Comparison of ENCODE assay signal across 8 mouse cellular contexts in the genomic region with DNA sequence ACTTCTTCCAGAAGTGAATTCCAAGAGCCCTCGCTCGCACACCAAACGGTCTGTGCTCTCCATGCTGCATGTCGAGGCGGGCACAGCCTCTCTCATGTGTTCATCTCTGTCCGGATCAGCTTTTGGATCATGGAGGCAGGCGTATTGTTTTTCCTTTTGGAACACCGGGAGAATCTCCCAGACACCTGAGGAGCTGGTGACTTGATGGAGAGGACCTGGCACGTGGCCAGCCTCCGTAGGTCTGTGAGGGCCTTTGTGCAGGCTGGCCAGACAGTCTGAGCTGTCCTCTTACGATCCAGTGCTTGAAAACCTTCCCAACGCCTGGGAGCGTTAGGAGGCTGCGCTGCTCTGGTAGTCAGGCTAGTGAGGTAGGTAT. TPM values are rescaled to one million over a fixed set of nuclear protein-coding genes. Genes with fewer than 3 reads are reported as not detected.
DNase-seq lines count a peak whose midpoint lies in the region; ATAC-seq and TF ChIP-seq lines count a peak whose summit lies in the region.

No protein-coding gene starts in this region.

- ATAC-seq in heart, embryonic 14.5 days (ENCODE audit: insufficient number of reproducible peaks, insufficient read depth, low FRiP score, low read depth), result peak; percentile 7; the same call in 1 of the 2 replicates
- peak; percentile 56 for ATAC-seq in erythroid progenitor cell, adult 5-6 weeks (replicated peaks; ENCODE audit: low FRiP score, poor library complexity, severe bottlenecking)
- peak; percentile 24 for ATAC-seq in limb, embryonic 14.5 days (ENCODE audit: low FRiP score, low read depth)

- peaks cover 18% of the 10 kb centered on the region for H3K36me3 ChIP-seq in heart, embryonic 14.5 days (ENCODE audit: control insufficient read depth, insufficient read depth, low read length)
- peaks cover 26% of the 10 kb centered on the region for H3K36me3 ChIP-seq in ES-E14 (ENCODE audit: control insufficient read depth, insufficient read depth, low read length, poor library complexity, severe bottlenecking)
- peaks cover 14% of the 10 kb centered on the region for H3K36me3 ChIP-seq in limb, embryonic 14.5 days (ENCODE audit: control insufficient read depth, insufficient read depth, low read length)

- no peak for DNase-seq in heart, adult 9 months (ENCODE audit: low spot score in 2 of 2)
- no peak for DNase-seq in ES-E14 (ENCODE audit: low read depth, low spot score)
- no peak for DNase-seq in limb, embryonic 14.5 days (ENCODE audit: low spot score)
- peak; percentile 48 for DNase-seq in right cerebral cortex, postnatal 14 days
- DNase-seq in embryo, embryonic 9.5 days (ENCODE audit: extremely low spot score), result no peak
- DNase-seq in urinary bladder, postnatal 25 days (ENCODE audit: low spot score), result no peak

- in situ Hi-C loops in ES-E14 (cut with MboI; ENCODE audit: low sequenced_read_pairs in 2 of 2, unreplicated experiment in 2 of 2), result no loop called here

- H3K27me3 ChIP-seq in heart, embryonic 14.5 days (ENCODE audit: control insufficient read depth, insufficient read depth, low read length), result peaks cover 21% of the 10 kb centered on the region
- peaks cover 15% of the 10 kb centered on the region for H3K27me3 ChIP-seq in limb, embryonic 14.5 days (ENCODE audit: control insufficient read depth, insufficient read depth, low read length)

- H3K4me2 ChIP-seq in heart, embryonic 14.5 days (ENCODE audit: low read length), result peak overlapping the region; percentile 95
- H3K4me2 ChIP-seq in limb, embryonic 14.5 days (replicated peaks; ENCODE audit: low read depth, low read length, severe bottlenecking), result peak overlapping the region; percentile 73

- H3K4me1 ChIP-seq in heart, embryonic 14.5 days (ENCODE audit: control insufficient read depth in 2 of 2, insufficient read depth in 2 of 2, low read length in 2 of 2), result peaks cover 13 to 20% of the 10 kb centered on the region in 2 experiments
- peaks cover 2 to 24% of the 10 kb centered on the region in 2 experiments; a peak in 3 of 4 replicates for H3K4me1 ChIP-seq in ES-E14 (ENCODE audit: control insufficient read depth in 2 of 2, insufficient read depth in 2 of 2, low read length in 2 of 2, poor library complexity in 1 of 2)
- peaks cover 7% of the 10 kb centered on the region for H3K4me1 ChIP-seq in limb, embryonic 14.5 days (ENCODE audit: control insufficient read depth, insufficient read depth, low read length)

- peak overlapping the region; percentile 84 to 99 for H3K4me3 ChIP-seq in heart, embryonic 14.5 days (ENCODE audit: control insufficient read depth in 1 of 2, insufficient read depth in 1 of 2, low read depth in 1 of 2, low read length in 2 of 2)
- peak overlapping the region; percentile 81 to 90 for H3K4me3 ChIP-seq in ES-E14 (ENCODE audit: insufficient read depth in 1 of 2, low read depth in 1 of 2, low read length in 2 of 2, poor library complexity in 1 of 2, severe bottlenecking in 1 of 2)
- peak overlapping the region; percentile 75 for H3K4me3 ChIP-seq in limb, embryonic 14.5 days (replicated peaks; ENCODE audit: low read length)

- WGBS in heart, embryonic 14.5 days, result under 1% methylated on average over 14 of the region's 14 CpGs
- WGBS in limb, embryonic 14.5 days, result under 1% methylated on average over 14 of the region's 14 CpGs

- no peaks in the 10 kb centered on the region for H3K9me3 ChIP-seq in heart, embryonic 14.5 days (ENCODE audit: control insufficient read depth, low read length)
- H3K9me3 ChIP-seq in ES-E14 (ENCODE audit: control insufficient read depth, insufficient read depth, low read depth, low read length), result no peaks in the 10 kb centered on the region
- H3K9me3 ChIP-seq in limb, embryonic 14.5 days (ENCODE audit: control insufficient read depth, low read length), result no peaks in the 10 kb centered on the region

- H3K9ac ChIP-seq in heart, embryonic 14.5 days (ENCODE audit: low read length), result peak overlapping the region; percentile 96
- H3K9ac ChIP-seq in ES-E14 (ENCODE audit: insufficient read depth, low read depth, low read length, poor library complexity, severe bottlenecking), result peak overlapping the region; percentile 94
- peak overlapping the region; percentile 83 for H3K9ac ChIP-seq in limb, embryonic 14.5 days (ENCODE audit: low read depth, low read length, severe bottlenecking)

- peak overlapping the region; percentile 87 to 90 for H3K27ac ChIP-seq in heart, embryonic 14.5 days (replicated peaks in 1 of 2; ENCODE audit: control insufficient read depth in 1 of 2, insufficient read depth in 1 of 2, low read depth in 2 of 2, low read length in 2 of 2)
- H3K27ac ChIP-seq in ES-E14 (ENCODE audit: insufficient read depth, low read depth, low read length, poor library complexity, severe bottlenecking), result peak overlapping the region; percentile 34; the same call in 1 of the 2 replicates
- peak overlapping the region; percentile 67 for H3K27ac ChIP-seq in limb, embryonic 14.5 days (replicated peaks; ENCODE audit: low read depth, low read length)

- no peak for TF ChIP-seq POLR2A in limb, embryonic 14.5 days (IDR thresholded peaks at IDR 0.05; ENCODE audit: borderline replicate concordance, extremely low read depth, insufficient read depth, insufficient read length)

TF ChIP-seq in ES-E14, 5 proteins besides CTCF, POLR2A, EP300 and RAD21:
- no peak for TF ChIP-seq HCFC1 (IDR thresholded peaks at IDR 0.05; ENCODE audit: borderline replicate concordance, insufficient read depth, low read length)
- TF ChIP-seq CHD2 (IDR thresholded peaks at IDR 0.05; ENCODE audit: low read depth, low read length), result no peak
- no peak for TF ChIP-seq ZNF384 (IDR thresholded peaks at IDR 0.05; ENCODE audit: low read depth, low read length)
- TF ChIP-seq MAFK (IDR thresholded peaks at IDR 0.05; ENCODE audit: insufficient read depth, low read depth, low read length), result no peak
- no peak for TF ChIP-seq ZC3H11A (IDR thresholded peaks at IDR 0.05; ENCODE audit: borderline replicate concordance, low read depth, low read length)

RNA-seq across cellular contexts. Expression of a gene that starts 5.9 kb away (rescaled TPM):
- 25.4 and 25.5 TPM in 2 replicates for polyA plus RNA-seq in heart, embryonic 14.5 days (2014; fragmentation: Nextera tagmentation; extraction: Ambion mirVana)
- 97.9 and 111 TPM in 2 replicates for total RNA-seq in ES-E14 (2012; rRNA removed)
- 0.84 and 12.3 TPM in 2 replicates for total RNA-seq in erythroid progenitor cell, adult 5-6 weeks (2015; ENCODE audit: low replicate concordance)
- total RNA-seq in erythroid progenitor cell, adult 5-6 weeks (2017; ENCODE audit: low replicate concordance), result 8.5 and 9.9 TPM in 2 replicates
- 55.0 and 68.0 TPM in 2 replicates for polyA plus RNA-seq in limb, embryonic 14.5 days (2012; rRNA removed)
- polyA plus RNA-seq in limb, embryonic 14.5 days (2014; fragmentation: Nextera tagmentation; extraction: Ambion mirVana), result 70.4 and 73.9 TPM in 2 replicates

RNA-seq across cellular contexts. Expression of a gene that starts 7.3 kb away (rescaled TPM):
- polyA plus RNA-seq in heart, embryonic 14.5 days (2014; fragmentation: Nextera tagmentation; extraction: Ambion mirVana), result not detected in 2 replicates
- total RNA-seq in ES-E14 (2012; rRNA removed), result 0.85 and 1.2 TPM in 2 replicates
- total RNA-seq in erythroid progenitor cell, adult 5-6 weeks (2015; ENCODE audit: low replicate concordance), result not detected in 2 replicates
- total RNA-seq in erythroid progenitor cell, adult 5-6 weeks (2017; ENCODE audit: low replicate concordance), result not detected in 2 replicates
- polyA plus RNA-seq in limb, embryonic 14.5 days (2012; rRNA removed), result 0.10 TPM in 1 of 2 replicates, not detected in the other
- polyA plus RNA-seq in limb, embryonic 14.5 days (2014; fragmentation: Nextera tagmentation; extraction: Ambion mirVana), result not detected in 2 replicates

RNA-seq across cellular contexts. Expression of a gene that starts 11.0 kb away (rescaled TPM):
- polyA plus RNA-seq in heart, embryonic 14.5 days (2014; fragmentation: Nextera tagmentation; extraction: Ambion mirVana), result 25.0 and 27.4 TPM in 2 replicates
- 27.2 and 30.2 TPM in 2 replicates for total RNA-seq in ES-E14 (2012; rRNA removed)
- total RNA-seq in erythroid progenitor cell, adult 5-6 weeks (2015; ENCODE audit: low replicate concordance), result 9.4 and 10.9 TPM in 2 replicates
- total RNA-seq in erythroid progenitor cell, adult 5-6 weeks (2017; ENCODE audit: low replicate concordance), result 9.6 and 27.5 TPM in 2 replicates
- polyA plus RNA-seq in limb, embryonic 14.5 days (2012; rRNA removed), result 38.7 and 42.2 TPM in 2 replicates
- 33.1 and 33.5 TPM in 2 replicates for polyA plus RNA-seq in limb, embryonic 14.5 days (2014; fragmentation: Nextera tagmentation; extraction: Ambion mirVana)

RNA-seq across cellular contexts. Expression of a gene that starts 23.7 kb away (rescaled TPM):
- polyA plus RNA-seq in heart, embryonic 14.5 days (2014; fragmentation: Nextera tagmentation; extraction: Ambion mirVana), result not detected in 2 replicates
- 0.16 and 0.18 TPM in 2 replicates for total RNA-seq in ES-E14 (2012; rRNA removed)
- not detected in 2 replicates for total RNA-seq in erythroid progenitor cell, adult 5-6 weeks (2015; ENCODE audit: low replicate concordance)
- not detected in 2 replicates for total RNA-seq in erythroid progenitor cell, adult 5-6 weeks (2017; ENCODE audit: low replicate concordance)
- not detected in 2 replicates for polyA plus RNA-seq in limb, embryonic 14.5 days (2012; rRNA removed)
- polyA plus RNA-seq in limb, embryonic 14.5 days (2014; fragmentation: Nextera tagmentation; extraction: Ambion mirVana), result 0.14 TPM in 1 of 2 replicates, not detected in the other

RNA-seq across cellular contexts. Expression of a gene that starts 23.8 kb away (rescaled TPM):
- polyA plus RNA-seq in heart, embryonic 14.5 days (2014; fragmentation: Nextera tagmentation; extraction: Ambion mirVana), result 45.1 and 49.7 TPM in 2 replicates
- total RNA-seq in ES-E14 (2012; rRNA removed), result 78.0 and 112 TPM in 2 replicates
- total RNA-seq in erythroid progenitor cell, adult 5-6 weeks (2015; ENCODE audit: low replicate concordance), result 21.4 and 38.9 TPM in 2 replicates
- 41.7 and 42.7 TPM in 2 replicates for total RNA-seq in erythroid progenitor cell, adult 5-6 weeks (2017; ENCODE audit: low replicate concordance)
- polyA plus RNA-seq in limb, embryonic 14.5 days (2012; rRNA removed), result 116 and 185 TPM in 2 replicates
- 90.2 and 95.8 TPM in 2 replicates for polyA plus RNA-seq in limb, embryonic 14.5 days (2014; fragmentation: Nextera tagmentation; extraction: Ambion mirVana)

Comparison
In these comparisons a context has a peak if more than half of its experiments do, and no peak if none do; other contexts are left out.
1. H3K27ac ChIP-seq: peak in every context shown above with its lines; median percentile 88 in heart, embryonic 14.5 days; 67 in limb, embryonic 14.5 days; 34 in ES-E14.